Mouse (Mus musculus): Measurements from ENCODE around the gene Ltb.

The Ltb gene

DNA sequence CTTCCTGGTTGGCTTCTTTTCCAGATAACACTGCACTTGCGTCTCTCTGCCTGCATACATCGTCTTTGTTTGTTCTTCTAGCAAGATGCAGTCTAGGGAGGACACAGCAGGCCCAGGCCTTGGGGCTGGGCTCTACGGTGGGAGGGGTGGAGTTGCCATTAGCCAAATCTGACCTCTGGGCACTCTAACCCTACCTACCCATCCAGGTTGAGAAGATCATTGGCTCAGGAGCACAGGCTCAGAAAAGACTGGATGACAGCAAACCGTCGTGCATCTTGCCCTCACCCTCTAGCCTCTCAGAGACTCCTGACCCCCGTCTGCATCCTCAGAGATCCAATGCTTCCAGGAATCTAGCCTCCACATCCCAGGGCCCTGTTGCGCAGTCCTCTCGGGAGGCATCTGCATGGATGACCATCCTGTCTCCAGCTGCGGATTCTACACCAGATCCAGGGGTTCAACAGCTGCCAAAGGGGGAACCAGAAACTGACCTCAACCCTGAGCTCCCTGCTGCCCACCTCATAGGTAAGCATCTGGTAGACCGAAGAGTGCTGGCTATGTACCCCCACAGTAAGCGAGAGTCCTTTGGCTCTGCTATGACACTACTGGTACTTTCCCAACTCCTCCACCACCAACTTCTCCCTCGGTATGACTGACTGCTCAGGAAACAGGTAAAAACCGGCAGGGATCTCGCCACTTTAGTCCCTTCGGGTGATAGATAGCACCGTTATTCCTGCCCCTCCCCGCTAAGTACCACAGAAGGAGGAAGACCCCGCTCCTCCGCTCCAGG lies 798 bp downstream of the Ltb start:
- DNase-seq (ENCODE audit: low spot score), result no peak

DNA sequence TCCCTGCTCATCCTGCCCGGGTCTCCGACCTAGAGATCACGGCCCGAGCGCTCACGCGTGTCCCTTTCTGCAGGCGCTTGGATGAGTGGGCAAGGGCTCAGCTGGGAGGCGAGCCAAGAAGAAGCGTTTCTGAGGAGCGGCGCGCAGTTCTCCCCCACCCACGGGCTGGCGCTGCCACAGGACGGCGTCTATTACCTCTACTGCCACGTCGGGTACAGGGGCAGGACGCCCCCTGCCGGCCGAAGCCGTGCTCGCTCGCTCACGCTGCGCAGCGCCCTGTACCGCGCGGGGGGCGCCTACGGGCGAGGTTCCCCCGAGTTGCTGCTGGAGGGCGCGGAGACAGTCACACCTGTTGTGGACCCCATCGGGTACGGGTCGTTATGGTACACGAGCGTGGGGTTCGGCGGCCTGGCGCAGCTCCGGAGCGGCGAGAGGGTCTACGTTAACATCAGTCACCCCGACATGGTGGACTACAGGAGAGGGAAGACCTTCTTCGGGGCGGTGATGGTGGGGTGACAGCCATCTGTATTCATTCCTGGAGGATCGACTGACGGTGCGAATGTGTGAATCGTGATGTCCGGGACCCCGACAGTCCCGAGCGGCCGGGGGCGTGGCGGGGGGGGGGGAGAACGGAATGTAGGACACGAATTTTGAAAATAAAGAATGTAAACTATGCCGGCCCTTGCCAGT lies 1.5 kb downstream of the Ltb start:
- peak; percentile 85 for DNase-seq (ENCODE audit: low spot score)

DNA sequence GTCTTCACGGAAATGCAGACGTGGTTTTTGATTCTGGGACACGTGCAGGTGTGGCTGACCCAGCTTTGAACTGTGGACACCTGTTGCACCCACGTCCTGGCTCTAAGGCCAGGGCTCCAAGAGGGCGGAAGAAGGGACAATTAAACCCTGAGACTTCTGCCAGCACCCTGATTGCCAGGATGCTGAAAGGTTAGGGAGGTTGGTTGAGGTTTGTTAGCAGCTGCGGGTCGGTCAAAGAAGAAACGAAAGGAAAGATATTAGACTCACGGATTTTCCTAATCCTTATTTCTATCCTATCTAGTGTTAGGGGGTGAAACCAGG lies 2.0 kb downstream of the Ltb start:
- no peak for DNase-seq (ENCODE audit: low spot score)

DNA sequence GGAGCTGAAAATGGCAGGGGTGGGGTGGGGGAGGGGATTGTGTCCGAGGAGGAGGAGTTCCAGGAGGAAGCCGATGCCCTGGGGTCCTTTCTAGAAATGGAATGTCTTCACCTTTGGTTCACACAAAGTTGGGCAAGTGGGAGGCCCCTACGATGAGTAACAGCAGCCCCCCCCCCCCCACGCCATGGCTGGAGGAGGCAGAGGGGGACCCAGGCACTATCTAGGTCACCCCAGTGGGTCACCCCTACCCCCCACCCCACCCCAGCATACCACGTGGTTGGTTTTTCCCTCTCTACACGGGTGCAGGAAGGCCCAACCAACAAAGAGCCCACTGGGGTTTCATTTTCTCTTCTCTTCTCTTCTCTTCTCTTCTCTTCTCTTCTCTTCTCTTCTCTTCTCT lies 2.9 kb downstream of the Ltb start:
- no peak for DNase-seq (ENCODE audit: low spot score)

DNA sequence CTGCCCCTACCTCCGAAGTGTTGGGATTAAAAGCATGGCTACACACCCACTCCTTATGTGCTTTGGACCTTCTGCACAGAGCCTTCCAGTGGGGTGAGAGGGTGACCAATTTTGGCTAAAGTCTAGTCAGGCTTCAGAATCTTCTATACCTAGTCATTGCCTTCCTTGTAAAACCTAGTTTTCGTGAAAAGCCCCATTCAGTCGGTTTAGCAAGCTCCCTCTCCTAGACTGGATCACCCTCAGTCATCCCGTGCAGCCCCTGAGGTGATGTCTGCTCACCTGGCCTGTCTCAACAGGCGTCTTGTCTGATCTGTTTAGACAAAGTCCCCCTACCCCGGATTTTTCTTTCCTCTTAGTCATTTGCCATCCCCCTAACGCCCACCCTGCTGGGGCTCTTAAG lies 3.8 kb downstream of the Ltb start:
- no peak for DNase-seq (ENCODE audit: low spot score)

DNA sequence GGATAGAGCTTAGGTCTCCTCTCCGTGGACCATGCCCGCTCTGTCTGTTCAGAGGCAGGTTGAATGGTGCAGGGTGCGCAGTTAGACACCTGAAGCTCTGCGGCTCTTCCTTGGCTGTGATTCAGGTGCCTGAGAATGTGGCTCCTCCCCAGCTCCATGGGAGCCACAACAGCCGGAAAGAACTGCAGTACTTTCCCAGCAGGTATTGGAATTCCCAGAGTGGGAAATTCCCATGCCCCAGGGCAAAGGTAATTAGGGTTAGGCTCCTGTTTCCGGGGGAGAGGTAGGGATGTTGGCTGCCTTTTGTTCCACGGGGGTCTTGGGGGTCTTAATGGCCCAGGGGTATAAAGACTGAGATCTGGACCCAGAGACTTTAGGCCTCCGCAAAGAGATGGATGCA lies 4.7 kb downstream of the Ltb start:
- DNase-seq (ENCODE audit: low spot score), result no peak

DNA sequence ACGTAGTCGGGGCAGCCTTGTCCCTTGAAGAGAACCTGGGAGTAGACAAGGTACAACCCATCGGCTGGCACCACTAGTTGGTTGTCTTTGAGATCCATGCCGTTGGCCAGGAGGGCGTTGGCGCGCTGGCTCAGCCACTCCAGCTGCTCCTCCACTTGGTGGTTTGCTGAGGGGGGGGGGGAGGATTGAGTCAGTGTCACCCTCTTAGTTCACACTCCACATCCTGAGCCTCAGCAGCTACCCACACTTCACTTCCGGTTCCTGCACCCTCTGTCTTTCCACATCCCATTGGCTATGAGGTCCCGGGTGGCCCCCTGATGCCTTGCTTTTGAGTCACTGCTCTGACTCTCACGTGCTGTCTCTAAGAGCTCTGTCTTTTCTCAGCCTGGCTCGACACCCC lies 6.2 kb downstream of the Ltb start:
- DNase-seq (ENCODE audit: low spot score), result no peak

DNA sequence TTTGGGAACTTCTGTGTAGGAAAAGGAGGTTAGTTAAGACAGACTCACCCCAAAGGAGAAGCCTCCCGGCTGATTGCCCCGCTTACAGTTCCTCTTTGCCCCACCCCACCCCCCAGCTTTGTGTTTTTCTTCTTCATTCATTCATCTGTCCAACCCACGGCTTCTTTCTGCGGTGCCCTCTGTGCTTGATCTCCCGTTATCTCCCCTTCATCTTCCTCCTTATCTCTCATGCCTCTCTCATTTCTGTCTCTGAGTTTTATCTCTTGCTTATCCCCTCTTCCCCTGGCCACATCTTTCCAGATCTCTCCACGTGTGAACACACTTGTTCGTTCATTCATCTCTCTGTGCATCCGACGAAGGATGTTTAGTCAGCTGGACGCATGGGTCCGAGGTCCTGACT lies 6.9 kb downstream of the Ltb start:
- DNase-seq (ENCODE audit: low spot score), result no peak

DNA sequence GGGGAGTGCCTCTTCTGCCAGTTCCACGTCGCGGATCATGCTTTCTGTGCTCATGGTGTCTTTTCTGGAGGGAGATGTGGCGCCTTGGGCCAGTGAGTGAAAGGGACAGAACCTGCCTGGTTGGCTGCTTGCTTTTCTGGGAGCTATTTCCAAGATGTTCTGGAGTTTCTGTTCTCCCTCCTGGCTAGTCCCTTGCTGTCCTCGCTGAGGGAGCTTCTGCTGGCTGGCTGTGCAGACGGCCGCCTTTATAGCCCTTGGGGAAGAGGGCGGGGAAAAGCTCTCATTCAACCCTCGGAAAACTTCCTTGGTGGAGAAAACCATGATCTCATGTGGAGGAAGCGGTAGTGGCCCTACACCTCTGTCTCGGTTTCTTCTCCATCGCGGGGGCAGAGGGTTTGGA lies 7.5 kb downstream of the Ltb start, which contains the start of gene Tnf:
TSS of gene Tnf (minus strand) at position 221 of the 400 bp plus-strand sequence.
- no peak for DNase-seq (ENCODE audit: low spot score)

DNA sequence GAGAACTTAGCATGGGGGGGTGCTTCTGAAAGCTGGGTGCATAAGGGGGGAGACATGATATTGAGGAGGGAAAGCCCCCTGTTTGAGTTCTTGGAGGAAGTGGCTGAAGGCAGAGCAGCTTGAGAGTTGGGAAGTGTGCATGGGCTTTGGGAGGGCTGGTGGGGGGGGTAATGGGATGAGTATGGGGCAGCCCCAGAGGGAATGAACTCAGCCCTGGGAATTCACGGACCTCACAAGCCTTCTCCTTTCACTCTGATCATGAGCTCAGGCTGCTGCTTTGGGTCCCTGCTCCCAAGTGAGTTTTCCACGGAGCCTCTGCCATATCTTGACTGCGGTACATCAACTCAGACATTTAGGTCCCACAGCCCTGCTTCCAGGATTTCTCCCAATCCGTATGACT lies 8.2 kb downstream of the Ltb start:
- DNase-seq (ENCODE audit: low spot score), result no peak

DNA sequence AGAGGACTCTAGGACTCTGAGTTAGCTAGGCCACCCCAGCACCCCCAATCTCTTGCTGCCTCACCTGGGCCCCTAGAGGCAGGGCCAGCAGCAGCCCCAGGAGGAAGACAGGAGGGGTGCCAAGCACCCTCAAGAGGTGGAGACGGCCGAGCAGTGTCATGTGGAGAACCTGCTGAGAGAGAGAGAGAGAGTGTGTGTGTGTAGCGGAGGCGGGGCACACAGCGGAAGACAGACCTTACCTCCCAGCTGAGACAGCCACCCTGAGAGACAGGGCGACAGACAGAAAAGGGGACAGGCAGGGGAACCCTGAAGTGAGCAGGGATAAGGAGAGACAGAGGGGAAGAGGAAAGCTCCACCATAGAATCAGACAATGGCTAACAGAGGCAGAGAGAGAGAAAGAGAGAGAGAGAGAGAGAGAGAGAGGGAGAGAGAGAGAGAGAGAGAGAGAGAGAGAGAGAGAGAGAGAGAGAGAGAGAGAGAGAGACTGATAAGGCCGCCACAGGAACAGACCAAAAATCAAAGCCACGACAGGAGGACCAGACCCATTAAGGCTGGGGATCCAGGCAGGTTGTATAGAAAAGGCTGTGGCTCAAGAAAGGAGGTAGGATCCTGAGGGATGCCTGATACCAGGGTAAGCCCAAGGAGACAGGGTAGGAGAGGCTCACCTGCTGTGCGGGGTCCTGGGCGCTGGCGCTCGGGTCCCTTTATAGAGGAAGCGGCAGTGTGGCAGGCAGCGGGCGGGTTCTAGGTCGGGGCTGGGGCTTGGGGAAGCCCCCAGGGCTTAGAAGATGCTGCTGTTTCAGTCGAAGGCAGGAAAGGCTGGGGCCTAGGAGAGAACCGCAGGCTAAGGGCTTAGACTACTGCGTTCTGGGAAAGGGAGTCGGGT lies 10.5 kb downstream of the Ltb start, which contains the start of gene Lta:
TSS of gene Lta (minus strand) at position 858 of the 886 bp plus-strand sequence.
- DNase-seq (ENCODE audit: low spot score), result no peak

DNA sequence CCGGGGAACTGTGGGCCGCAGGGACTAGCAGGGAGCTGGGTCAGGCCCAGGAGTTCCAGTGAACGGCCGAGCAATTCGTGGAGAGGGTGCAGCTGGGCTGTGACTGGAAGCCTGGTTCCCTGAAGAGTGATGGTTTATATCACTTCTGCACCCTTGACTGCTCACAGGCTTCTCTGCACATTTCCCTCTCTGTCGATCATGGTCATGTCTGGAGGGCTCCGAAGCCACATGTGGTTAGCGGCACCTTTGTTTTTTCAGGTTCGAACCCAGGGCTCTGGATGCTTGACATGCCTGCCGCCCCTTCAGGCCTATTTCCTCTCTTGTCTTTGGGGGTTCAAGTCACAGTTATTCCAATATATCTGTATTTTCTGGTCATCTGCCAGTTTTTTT lies 11.1 kb downstream of the Ltb start:
- no peak for DNase-seq (ENCODE audit: low spot score)

DNA sequence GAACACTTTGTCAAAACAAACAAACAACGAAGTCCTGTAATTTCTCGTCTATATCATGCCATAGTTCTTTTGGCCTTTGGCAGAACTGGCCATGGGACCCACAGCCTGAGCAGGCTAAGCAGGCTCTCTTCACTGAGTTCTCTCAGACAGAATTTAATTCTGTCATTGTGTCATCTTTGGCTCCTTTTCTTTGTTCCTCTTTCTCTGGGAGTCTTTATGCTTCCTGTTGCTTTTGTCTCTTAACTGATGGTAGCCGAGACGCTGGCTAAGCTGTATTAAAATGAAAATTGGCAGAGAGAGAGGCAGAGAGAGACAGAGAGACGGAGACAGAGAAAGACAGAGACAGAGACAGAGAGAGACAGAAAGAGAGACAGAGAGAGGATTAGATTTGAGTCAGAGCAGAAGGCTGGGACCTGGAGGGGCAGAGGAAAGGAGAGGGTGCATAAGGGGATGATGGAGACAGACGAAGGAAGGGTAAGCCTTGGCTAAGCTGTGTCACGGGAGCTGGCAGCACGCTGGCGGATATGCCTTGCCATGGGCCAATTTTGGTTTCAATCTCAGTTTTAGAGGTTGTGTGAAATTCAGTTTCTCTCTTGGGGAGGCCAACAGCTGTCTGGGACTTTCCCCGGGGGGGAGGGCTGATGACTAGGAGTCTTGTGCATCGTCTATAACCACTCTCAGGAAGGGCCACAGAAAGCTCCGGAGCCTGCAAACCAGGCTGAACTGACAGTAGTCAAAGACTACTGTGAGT lies 15.7 kb downstream of the Ltb start:
- no peak for DNase-seq (ENCODE audit: low spot score)

DNA sequence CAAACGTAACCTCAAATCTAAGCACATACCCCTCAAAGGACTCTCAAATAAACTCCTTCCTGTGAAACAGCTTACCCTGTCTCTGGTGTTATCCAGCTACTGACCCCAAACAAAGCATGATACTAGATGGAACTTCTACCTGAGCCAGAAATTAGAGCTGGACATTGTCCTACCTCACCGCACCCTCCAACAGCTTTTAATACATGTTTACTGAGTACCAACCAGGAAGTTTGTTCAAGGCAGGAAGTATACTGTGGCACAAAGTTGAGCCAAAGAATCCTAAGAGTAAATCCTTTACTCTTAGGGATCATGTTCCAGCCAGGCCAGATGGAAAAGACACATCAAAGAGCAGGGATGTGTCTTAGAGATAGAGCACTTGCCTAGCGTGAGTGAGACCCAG lies 16.4 kb downstream of the Ltb start:
- no peak for DNase-seq (ENCODE audit: low spot score)

DNA sequence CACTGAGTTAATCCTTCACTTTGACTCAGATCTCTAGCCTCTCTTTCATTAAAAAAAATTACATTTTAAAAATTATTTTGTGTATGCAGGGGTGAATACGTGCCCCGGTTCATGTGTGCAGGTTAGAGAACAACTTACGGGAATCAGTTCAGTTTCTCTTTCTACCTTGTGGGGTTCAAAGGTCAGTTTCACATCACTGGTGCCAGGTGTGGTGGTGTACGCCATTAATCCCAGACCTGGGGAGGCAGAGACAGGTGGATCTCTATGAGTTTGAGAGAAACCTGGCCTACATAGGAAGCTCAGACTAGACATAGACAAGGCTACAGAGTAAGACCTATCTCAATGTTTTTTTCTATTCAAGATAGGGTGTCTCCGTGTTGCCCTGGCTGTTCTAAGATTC lies 18.8 kb downstream of the Ltb start:
- no peak for DNase-seq (ENCODE audit: low spot score)

DNA sequence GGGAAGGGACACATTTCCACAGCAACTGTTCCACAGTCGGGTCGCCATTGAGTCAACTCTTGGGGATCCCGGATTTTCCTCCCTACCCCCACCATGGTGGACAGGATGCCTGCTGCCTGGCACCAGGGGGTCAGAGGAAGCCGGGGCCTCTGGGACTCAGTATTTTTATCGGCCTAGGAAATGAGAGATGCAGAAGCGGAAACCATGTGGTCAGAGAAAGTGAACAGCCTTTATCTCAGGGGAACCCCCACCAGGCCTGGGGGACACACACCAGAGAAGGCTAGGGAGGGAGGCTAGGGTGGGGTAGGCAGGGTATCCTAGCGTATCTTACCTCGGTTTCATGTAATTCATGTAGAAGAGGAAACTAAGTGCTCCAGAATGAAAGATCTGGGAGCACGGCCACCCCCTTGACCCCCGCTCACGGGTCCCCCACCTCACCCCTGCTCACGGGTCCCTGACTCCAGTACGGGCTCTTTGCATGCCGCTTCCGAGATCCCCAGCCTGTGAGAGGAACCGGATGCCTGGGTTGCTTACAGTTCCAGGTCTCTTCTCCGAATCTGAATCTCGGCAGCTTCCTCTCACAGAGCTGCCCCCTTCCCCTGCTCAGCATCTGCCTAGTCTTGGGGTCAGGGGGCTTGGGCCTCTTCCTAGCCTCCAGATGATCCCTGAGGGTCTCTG lies 24.4 kb downstream of the Ltb start:
- DNase-seq (ENCODE audit: low spot score), result no peak

DNA sequence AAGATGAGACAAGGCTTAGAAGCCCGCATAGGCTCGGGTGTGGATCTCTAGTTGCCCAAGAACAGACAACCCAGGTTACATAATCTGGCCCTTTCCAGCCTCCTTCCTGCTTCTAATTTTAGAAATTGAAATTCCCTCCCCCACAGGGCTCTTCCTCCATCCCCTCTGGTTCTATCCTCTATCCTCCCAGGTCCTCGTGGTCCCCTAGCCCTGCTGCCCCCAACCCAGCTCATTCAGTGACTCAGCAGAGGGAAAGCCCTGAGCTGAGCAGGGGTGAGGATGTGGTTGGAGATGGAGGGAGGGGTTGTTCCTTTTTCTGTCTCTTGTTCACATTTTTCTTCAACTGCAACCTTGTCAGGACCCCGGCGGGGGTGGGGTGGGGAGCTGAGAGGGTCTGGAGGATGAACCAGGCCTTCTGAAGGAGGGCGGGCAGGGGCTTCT lies 25.4 kb downstream of the Ltb start:
- no peak for DNase-seq (ENCODE audit: low spot score)

DNA sequence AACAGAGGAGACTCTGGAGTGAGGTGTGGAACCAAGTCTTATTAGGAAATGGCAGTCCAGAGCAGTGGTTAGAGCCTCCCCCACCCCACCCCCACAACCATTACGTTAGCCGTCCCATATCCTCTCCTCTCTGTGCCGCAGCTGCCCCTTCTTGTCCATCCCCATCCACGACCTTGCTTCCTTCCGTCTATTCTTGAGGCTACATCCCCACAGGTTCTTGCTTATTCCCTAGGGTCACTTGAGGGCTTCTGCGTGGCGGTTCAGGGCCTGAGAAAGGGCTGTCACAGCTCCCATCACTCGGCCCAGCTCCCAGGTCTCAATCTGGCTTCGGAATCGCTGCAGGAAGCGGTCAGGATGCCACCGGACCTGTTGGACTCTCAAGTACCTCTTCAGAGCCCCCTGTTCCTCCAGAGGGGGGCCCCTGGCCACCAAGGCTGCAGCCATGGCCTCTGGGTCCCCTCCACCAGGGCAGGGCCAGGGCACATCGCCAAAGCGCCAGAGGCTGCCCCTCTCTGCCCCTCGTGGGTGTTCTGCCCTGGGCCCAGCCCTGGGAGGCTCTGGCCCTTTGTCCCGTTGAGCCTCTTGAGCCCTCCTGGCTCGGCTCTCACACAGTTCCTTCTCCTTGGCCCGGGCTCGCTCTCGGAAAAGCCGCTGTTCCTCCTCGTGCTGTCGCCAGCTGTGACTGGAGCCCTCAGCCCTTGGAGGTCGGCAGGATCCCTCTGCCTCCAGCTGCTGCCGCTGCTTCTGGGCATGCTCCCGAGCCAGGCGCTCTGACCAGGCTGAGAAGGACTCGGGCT lies 26.1 kb downstream of the Ltb start, which contains the start of gene Gm16181:
TSS of gene Gm16181 (plus strand) at position 679 of the 797 bp plus-strand sequence.
- DNase-seq (ENCODE audit: low spot score), result peak; percentile 68

DNA sequence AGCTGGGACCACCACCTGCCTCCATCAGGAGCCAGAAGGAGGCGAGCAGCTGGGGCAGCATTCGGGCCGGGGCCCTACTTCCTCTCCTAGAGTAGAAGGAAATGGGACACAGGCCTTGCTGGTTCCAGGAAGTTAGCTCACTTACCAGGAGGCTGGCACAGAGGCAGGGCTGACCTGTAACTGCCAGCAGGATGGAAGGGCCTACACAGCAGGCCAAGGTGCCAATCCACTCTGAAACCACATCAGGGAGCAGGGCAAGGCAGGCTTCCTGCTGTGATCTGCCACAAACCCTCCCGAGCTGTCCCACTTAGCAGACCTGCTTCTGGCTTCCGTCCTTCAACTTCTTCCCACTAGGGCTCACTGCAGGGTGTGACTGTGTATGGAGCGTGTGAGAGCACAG lies 28.1 kb downstream of the Ltb start:
- DNase-seq (ENCODE audit: low spot score), result no peak

DNA sequence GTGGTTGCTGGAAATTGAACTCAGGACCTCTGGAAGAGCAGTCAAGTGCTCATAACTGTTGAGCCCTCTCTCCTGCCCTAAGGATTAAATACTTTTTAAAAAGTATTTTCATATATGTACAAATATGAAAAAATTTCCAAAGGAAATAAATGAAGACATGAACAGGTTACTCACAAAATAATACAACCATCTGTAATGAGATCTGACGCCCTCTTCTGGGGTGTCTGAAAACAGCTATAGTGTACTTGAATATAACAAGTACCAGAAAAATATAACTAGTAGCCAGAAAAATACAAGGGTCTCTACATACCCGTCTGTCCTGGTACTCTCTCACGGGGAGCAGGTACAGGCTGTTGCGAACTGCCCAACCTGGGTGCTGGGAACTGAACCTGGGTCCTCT lies 30.4 kb downstream of the Ltb start:
- DNase-seq (ENCODE audit: low spot score), result no peak

DNA sequence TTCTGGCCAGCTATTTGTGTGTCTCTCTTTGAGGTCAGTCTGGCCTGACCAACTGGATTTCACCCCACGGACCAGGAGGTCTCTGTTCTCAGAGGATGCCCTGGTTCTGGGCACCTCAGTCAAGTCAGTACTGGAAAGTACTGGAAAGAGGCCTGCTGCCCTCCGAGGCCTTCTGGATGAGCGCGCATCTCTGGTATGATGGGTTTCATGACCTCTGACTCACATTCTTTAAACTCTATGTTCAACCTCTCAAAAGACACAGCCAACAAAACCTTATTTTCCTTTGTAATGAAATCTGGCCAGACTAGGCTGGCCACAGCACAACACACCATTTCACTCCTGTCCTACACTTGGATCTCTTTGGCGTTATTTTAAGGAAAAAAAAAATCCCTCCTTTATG lies 31.2 kb downstream of the Ltb start:
- DNase-seq (ENCODE audit: low spot score), result no peak

All from testis, postnatal 14 days (tissue).